Mouse (Mus musculus) CH12.LX (cell line): ENCODE data around the gene Asap3. TPM values are rescaled to one million over a fixed set of nuclear protein-coding genes. Genes with fewer than 3 reads are reported as not detected.

Source experiments
- DNase-seq: peaks from one replicate; pipeline ENCODE4 v3.0.0-alpha.2; 2013; ENCODE audit errors: extremely low read depth
- H3K27ac ChIP-seq: 2 replicates; pipeline ENCODE4 v1.5.1; 2012; ENCODE audit warnings: low read depth, mild to moderate bottlenecking, control low read depth, moderate library complexity; ENCODE audit not compliant: insufficient read depth
- H3K27me3 ChIP-seq: replicated peaks from 2 replicates; pipeline ENCODE3; 2012; ENCODE audit warnings: inconsistent platforms
- H3K36me3 ChIP-seq, 2 experiments: replicated peaks in 1 of 2; 2 replicates each; pipeline versions ENCODE3 to v1.6.1; 2012; ENCODE audit warnings: inconsistent platforms in 1 of 2, low read length in 1 of 2, mild to moderate bottlenecking in 1 of 2, mixed read lengths in 1 of 2, moderate library complexity in 1 of 2; ENCODE audit not compliant: control insufficient read depth in 1 of 2, insufficient read depth in 1 of 2
- H3K4me1 ChIP-seq, 2 experiments: 2 replicates each; pipeline ENCODE4 v1.6.1; 2012; ENCODE audit warnings: inconsistent platforms in 1 of 2, moderate library complexity in 1 of 2; ENCODE audit not compliant: insufficient read depth in 2 of 2, control insufficient read depth in 1 of 2
- H3K4me2 ChIP-seq: 2 replicates; pipeline ENCODE4 v1.6.1; 2012; ENCODE audit warnings: low read depth, mild to moderate bottlenecking, control low read depth; ENCODE audit not compliant: poor library complexity, insufficient read depth, severe bottlenecking
- H3K4me3 ChIP-seq, 3 experiments: fragments of 150-350 bp in 1 of 3; sonication (generic) in 1 of 3; replicated peaks in 1 of 3; 2 replicates each; pipeline versions ENCODE3 to v1.5.1; 2011 to 2012; ENCODE audit warnings: low read depth in 2 of 3, low read length in 2 of 3, mild to moderate bottlenecking in 2 of 3, moderate library complexity in 2 of 3, control low read depth in 1 of 3, improper control_type of control experiment in 1 of 3, inconsistent platforms in 1 of 3, mixed read lengths in 1 of 3; ENCODE audit not compliant: poor library complexity in 1 of 3
- H3K79me2 ChIP-seq: replicated peaks from 2 replicates; pipeline ENCODE4 v1.6.1; 2012; ENCODE audit warnings: mild to moderate bottlenecking, moderate library complexity; ENCODE audit not compliant: control insufficient read depth, poor library complexity, insufficient read depth, severe bottlenecking; ENCODE audit errors: extremely low read depth
- H3K9ac ChIP-seq: 2 replicates; pipeline ENCODE4 v1.6.1; 2012; ENCODE audit warnings: low read depth, mild to moderate bottlenecking, control low read depth, moderate library complexity; ENCODE audit not compliant: insufficient read depth
- H3K9me3 ChIP-seq: replicated peaks from 2 replicates; pipeline ENCODE3; 2012; ENCODE audit warnings: low read length, inconsistent platforms, mixed read lengths
- BHLHE40 ChIP-seq: IDR thresholded peaks from 2 replicates; pipeline ENCODE4 v1.6.1; 2011; ENCODE audit warnings: mild to moderate bottlenecking, low read depth, low read length, improper control_type of control experiment
- CHD1 ChIP-seq: IDR thresholded peaks from 2 replicates; pipeline ENCODE4 v1.6.1; 2012; ENCODE audit warnings: low read depth, low read length, improper control_type of control experiment, inconsistent platforms
- CHD2 ChIP-seq: IDR thresholded peaks from 2 replicates; pipeline ENCODE4 v1.6.1; 2011; ENCODE audit warnings: low read length, improper control_type of control experiment
- CTCF ChIP-seq, 2 experiments: IDR thresholded peaks in 1 of 2; conservative IDR thresholded peaks in 1 of 2; 2 replicates each; pipeline ENCODE4 v1.5.1; 2011 to 2012; ENCODE audit warnings: low read depth in 2 of 2, low read length in 2 of 2, improper control_type of control experiment in 1 of 2, inconsistent platforms in 1 of 2, mild to moderate bottlenecking in 1 of 2, moderate library complexity in 1 of 2
- E2F4 ChIP-seq: IDR thresholded peaks from 2 replicates; pipeline ENCODE4 v1.6.1; 2011; ENCODE audit warnings: low read depth, low read length, improper control_type of control experiment; ENCODE audit not compliant: insufficient replicate concordance
- ELF1 ChIP-seq: IDR thresholded peaks from 2 replicates; pipeline ENCODE4 v1.6.1; 2014; ENCODE audit warnings: low read depth, mild to moderate bottlenecking, inconsistent platforms, low read length, improper control_type of control experiment
- EP300 ChIP-seq: IDR thresholded peaks from 2 replicates; pipeline ENCODE4 v1.6.1; 2011; ENCODE audit warnings: low read length, improper control_type of control experiment
- GABPA ChIP-seq: IDR thresholded peaks from 2 replicates; pipeline ENCODE4 v1.6.1; 2012; ENCODE audit warnings: low read depth, low read length, improper control_type of control experiment, inconsistent platforms; ENCODE audit not compliant: insufficient replicate concordance
- HCFC1 ChIP-seq: IDR thresholded peaks from 2 replicates; pipeline ENCODE4 v1.6.1; 2012; ENCODE audit warnings: low read depth, mild to moderate bottlenecking, inconsistent platforms, low read length, improper control_type of control experiment
- IRF4 ChIP-seq: IDR thresholded peaks from 2 replicates; pipeline ENCODE4 v1.6.1; 2014; ENCODE audit warnings: low read depth, mild to moderate bottlenecking, inconsistent platforms, low read length, improper control_type of control experiment
- JUN ChIP-seq: IDR thresholded peaks from 2 replicates; pipeline ENCODE4 v1.6.1; 2011; ENCODE audit warnings: low read depth, mild to moderate bottlenecking, low read length, improper control_type of control experiment, moderate library complexity; ENCODE audit not compliant: insufficient read depth
- JUND ChIP-seq: conservative IDR thresholded peaks from 2 replicates; pipeline ENCODE4 v1.6.1; 2011; ENCODE audit warnings: low read depth, low read length, improper control_type of control experiment
- KAT2A ChIP-seq: IDR thresholded peaks from 2 replicates; pipeline ENCODE4 v1.6.1; 2012; ENCODE audit warnings: low read length, improper control_type of control experiment, inconsistent platforms; ENCODE audit not compliant: insufficient replicate concordance
- MAFK ChIP-seq: IDR thresholded peaks from 2 replicates; pipeline ENCODE4 v1.6.1; 2011; ENCODE audit warnings: low read length, improper control_type of control experiment; ENCODE audit not compliant: insufficient replicate concordance
- MAZ ChIP-seq: IDR thresholded peaks from 2 replicates; pipeline ENCODE4 v1.6.1; 2012; ENCODE audit warnings: low read depth, mild to moderate bottlenecking, inconsistent platforms, low read length, improper control_type of control experiment, moderate library complexity
- MEF2A ChIP-seq: IDR thresholded peaks from 2 replicates; pipeline ENCODE4 v1.6.1; 2014; ENCODE audit warnings: low read depth, mild to moderate bottlenecking, inconsistent platforms, low read length, improper control_type of control experiment, borderline replicate concordance
- MXI1 ChIP-seq: IDR thresholded peaks from 2 replicates; pipeline ENCODE4 v1.6.1; 2011; ENCODE audit warnings: mild to moderate bottlenecking, low read depth, low read length, improper control_type of control experiment
- MYC ChIP-seq: IDR thresholded peaks from 2 replicates; pipeline ENCODE4 v1.6.1; 2011; ENCODE audit warnings: low read depth, mild to moderate bottlenecking, improper control_type of control experiment, low read length
- NELFE ChIP-seq: IDR thresholded peaks from 2 replicates; pipeline ENCODE4 v1.6.1; 2011; ENCODE audit warnings: low read depth, low read length, improper control_type of control experiment
- NRF1 ChIP-seq: IDR thresholded peaks from 2 replicates; pipeline ENCODE4 v1.6.1; 2014; ENCODE audit warnings: low read depth, mild to moderate bottlenecking, inconsistent platforms, low read length, improper control_type of control experiment, moderate library complexity
- POLR2A ChIP-seq: IDR thresholded peaks from 2 replicates; pipeline ENCODE4 v1.6.1; 2011; ENCODE audit warnings: low read depth, mild to moderate bottlenecking, improper control_type of control experiment, low read length
- POLR2AphosphoS2 ChIP-seq: IDR thresholded peaks from 2 replicates; pipeline ENCODE4 v1.6.1; 2011; ENCODE audit warnings: low read depth, low read length, improper control_type of control experiment
- RAD21 ChIP-seq: IDR thresholded peaks from 2 replicates; pipeline ENCODE4 v1.6.1; 2011; ENCODE audit warnings: low read depth, mild to moderate bottlenecking, low read length, improper control_type of control experiment, moderate library complexity
- RCOR1 ChIP-seq: conservative IDR thresholded peaks from 2 replicates; pipeline ENCODE4 v1.6.1; 2012; ENCODE audit warnings: low read depth, mild to moderate bottlenecking, inconsistent platforms, low read length, improper control_type of control experiment
- SIN3A ChIP-seq: IDR thresholded peaks from 2 replicates; pipeline ENCODE4 v1.6.1; 2012; ENCODE audit warnings: low read length, improper control_type of control experiment, inconsistent platforms
- SMC3 ChIP-seq: IDR thresholded peaks from 2 replicates; pipeline ENCODE4 v1.6.1; 2011; ENCODE audit warnings: low read depth, low read length, improper control_type of control experiment
- TBP ChIP-seq: conservative IDR thresholded peaks from 2 replicates; pipeline ENCODE4 v1.6.1; 2011; ENCODE audit warnings: low read depth, low read length, improper control_type of control experiment
- UBTF ChIP-seq: IDR thresholded peaks from 2 replicates; pipeline ENCODE4 v1.6.1; 2012; ENCODE audit warnings: low read depth, mild to moderate bottlenecking, inconsistent platforms, low read length, improper control_type of control experiment, moderate library complexity
- USF1 ChIP-seq: IDR thresholded peaks from 2 replicates; pipeline ENCODE4 v1.6.1; 2014; ENCODE audit warnings: low read depth, mild to moderate bottlenecking, inconsistent platforms, low read length, improper control_type of control experiment
- USF2 ChIP-seq: conservative IDR thresholded peaks from 2 replicates; pipeline ENCODE4 v1.6.1; 2011; ENCODE audit warnings: low read depth, low read length, improper control_type of control experiment
- ZC3H11A ChIP-seq: IDR thresholded peaks from 2 replicates; pipeline ENCODE4 v1.6.1; 2012; ENCODE audit warnings: low read depth, mild to moderate bottlenecking, inconsistent platforms, low read length, improper control_type of control experiment
- ZMIZ1 ChIP-seq: IDR thresholded peaks from 2 replicates; pipeline ENCODE4 v1.6.1; 2012; ENCODE audit warnings: low read depth, mild to moderate bottlenecking, inconsistent platforms, low read length, improper control_type of control experiment
- dilution Hi-C: fragments of 300-500 bp; cut with MboI; formaldehyde crosslinking; loops from 2 replicates; pipeline ENCODE4 v1.14.3; 2020; ENCODE audit warnings: low sequenced_read_pairs; ENCODE audit not compliant: extremely low pct_unique_long_range_greater_than_20kb, extremely low pct_ligation_motif_present
- in situ Hi-C: fragments of 300-500 bp; cut with MboI; formaldehyde crosslinking; loops from 3 replicates; pipeline ENCODE4 v1.14.3; 2019; ENCODE audit warnings: low sequenced_read_pairs, low pct_ligation_motif_present, low pct_unique_long_range_greater_than_20kb, mixed read lengths
- polyA plus RNA-seq: library from polyadenylated mRNA; unstranded; fragments of >175 nt; gene quantifications from 2 replicates; pipeline ENCODE4 v1.2.1, GENCODE M21; 2012; ENCODE audit warnings: low read depth; ENCODE audit not compliant: insufficient read length
- total RNA-seq, 2 experiments: library from RNA; depleted of rRNA; stranded (reverse); fragments of 300-350 nt in 1 of 2; fragments of >200 nt in 1 of 2; gene quantifications; 2 replicates each; pipeline ENCODE4 v1.2.3; 2012 to 2014

The Asap3 gene
- total and polyA plus RNA-seq, 3 experiments: 0.07 to 0.08 TPM; not detected in 1

- peak; percentile 86 for TF ChIP-seq IRF4
- no peak for TF ChIP-seq USF1
- TF ChIP-seq CHD1: peak; percentile 95
- peak; percentile 69; the same call in 1 of the 2 replicates for TF ChIP-seq ELF1
- no peak; the same call in none of the 2 replicates for TF ChIP-seq MEF2A
- TF ChIP-seq HCFC1: peak; percentile 69
- TF ChIP-seq ZC3H11A: no peak; the same call in 1 of the 2 replicates
- peak; percentile 77; the same call in 1 of the 2 replicates for TF ChIP-seq RCOR1
- peak; percentile 94 for TF ChIP-seq SIN3A
- no peak for TF ChIP-seq POLR2A
- TF ChIP-seq MYC: 0 out of 2 replicates have a peak, but pooled peaks have one; percentile 32
- TF ChIP-seq SMC3: peak; percentile 48
- TF ChIP-seq MAFK: 0 out of 2 replicates have a peak, but pooled peaks have one; percentile 4
- TF ChIP-seq NRF1: no peak
- no peak for TF ChIP-seq UBTF
- peak; percentile 26 for TF ChIP-seq RAD21
- TF ChIP-seq USF2: no peak
- TF ChIP-seq ZMIZ1: no peak
- peak; percentile 75 to 87 for TF ChIP-seq CTCF (conservative IDR thresholded peaks at IDR 0.05 in 1 of 2, IDR thresholded peaks at IDR 0.05 in 1 of 2; ENCODE audit: low read depth in 2 of 2, low read length in 2 of 2)
- TF ChIP-seq MAZ: peak; percentile 67; the same call in 1 of the 2 replicates
- peak; percentile 44; the same call in 1 of the 2 replicates for TF ChIP-seq NELFE
- no peak for TF ChIP-seq GABPA
Observed at GRCm38 (mm10) chr4:136179998-136180397, 26.2 kb upstream of the Asap3 start (continued).

GRCm38 (mm10) chr4:136180408-136181330 is 25.5 kb upstream of the Asap3 start:
- Histone ChIP-seq H3K79me2 (peaks cover 13% of the 10 kb centered on the region), H3K36me3 (peaks cover 13% of the 10 kb centered on the region in 2 experiments), H3K4me1 (peaks cover 26 to 70% of the 10 kb centered on the region in 2 experiments), H3K9ac (peak overlapping the region; percentile 94), H3K4me3 (peak overlapping the region; percentile 65 to 71 (median 70)), H3K9me3 (no peaks in the 10 kb centered on the region), H3K27me3 (no peaks in the 10 kb centered on the region), H3K27ac (peak overlapping the region; percentile 91), H3K4me2 (peak overlapping the region; percentile 95)
- DNase-seq: peak; percentile 99
- in situ Hi-C loops (no loop called here), dilution Hi-C loops (no loop called here)
- peak; percentile 80 for TF ChIP-seq ELF1
- TF ChIP-seq BHLHE40: peak; percentile 50; the same call in 1 of the 2 replicates
- TF ChIP-seq ZMIZ1: peak; percentile 76
- TF ChIP-seq SIN3A: peak; percentile 93
- TF ChIP-seq E2F4: no peak
- peak; percentile 88 for TF ChIP-seq TBP
- peak; percentile 79 for TF ChIP-seq POLR2A
- peak; percentile 73; the same call in 1 of the 2 replicates for TF ChIP-seq POLR2AphosphoS2
- no peak for TF ChIP-seq JUN
- TF ChIP-seq MAZ: peak; percentile 40
- TF ChIP-seq MEF2A: no peak
- no peak; the same call in 1 of the 2 replicates for TF ChIP-seq EP300
- no peak for TF ChIP-seq IRF4
- no peak for TF ChIP-seq GABPA
- peak; percentile 79 for TF ChIP-seq MXI1
- TF ChIP-seq MAFK: no peak
- TF ChIP-seq HCFC1: peak; percentile 59
- no peak for TF ChIP-seq JUND
- peak; percentile 57; the same call in 1 of the 2 replicates for TF ChIP-seq NELFE
- TF ChIP-seq UBTF: no peak; the same call in 1 of the 2 replicates
- no peak for TF ChIP-seq MYC
- TF ChIP-seq USF2: no peak
- TF ChIP-seq KAT2A: 0 out of 2 replicates have a peak, but pooled peaks have one; percentile 41
- peak; percentile 78 for TF ChIP-seq CHD2
- TF ChIP-seq ZC3H11A: no peak
